Mouse (Mus musculus) brain, adult 2 months (tissue): ENCODE results near the gene Trim71.
A peak's percentile ranks its signal among the peaks of the same experiment; 100 is the strongest.

Experiments used
- DNase-seq: peaks from one replicate; pipeline ENCODE4 v3.0.0; 2011; ENCODE audit warnings: low read depth, low spot score

Gene Trim71

DNA sequence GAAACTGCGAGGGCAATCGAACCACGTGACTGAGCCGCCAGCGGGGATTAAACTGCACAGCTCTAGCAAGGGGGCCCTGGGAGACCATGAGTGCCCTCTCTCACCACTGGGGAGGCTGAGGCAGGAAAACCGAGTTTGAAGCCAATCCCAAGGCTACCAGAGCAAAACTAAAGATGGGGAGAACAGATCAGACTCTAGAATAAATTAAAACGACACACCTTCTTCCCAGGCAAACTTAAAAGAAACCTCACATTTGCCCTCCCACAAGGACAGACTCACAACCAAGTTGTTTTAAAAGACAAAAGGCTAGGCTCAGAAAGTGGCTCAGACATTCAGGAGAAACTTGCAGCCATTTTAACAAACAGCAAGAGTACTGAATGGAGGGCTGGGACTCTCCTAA is 7.1 kb downstream of the Trim71 start:
- no peak for DNase-seq

DNA sequence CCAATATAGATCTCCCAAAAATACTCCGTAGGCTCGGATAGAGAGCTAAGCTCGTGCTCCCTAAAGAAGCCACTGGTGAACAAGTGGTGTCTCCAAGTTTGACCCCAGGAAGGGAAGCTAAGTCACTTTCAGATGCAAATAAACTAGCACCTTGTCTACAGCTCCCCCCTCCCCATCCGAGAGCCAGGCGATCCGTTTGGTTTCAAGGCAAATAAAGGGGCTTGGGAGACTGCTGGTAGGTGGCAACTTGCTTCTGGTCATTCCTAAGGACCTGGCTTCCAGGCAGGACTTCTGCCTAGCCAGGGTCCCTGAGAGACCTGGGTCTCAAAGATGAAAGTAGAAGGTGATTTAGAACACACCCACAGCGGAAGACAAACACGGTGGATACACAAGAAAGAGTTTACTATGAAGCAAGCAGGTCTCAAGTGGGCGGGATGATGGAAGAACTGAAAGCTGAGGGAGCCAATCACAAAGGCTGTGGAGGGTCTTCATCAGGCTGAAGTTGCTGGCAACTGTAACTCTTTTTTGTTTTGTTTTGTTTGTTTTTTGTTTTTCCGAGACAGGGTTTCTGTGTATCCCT is 7.8 kb downstream of the Trim71 start:
- DNase-seq = no peak

DNA sequence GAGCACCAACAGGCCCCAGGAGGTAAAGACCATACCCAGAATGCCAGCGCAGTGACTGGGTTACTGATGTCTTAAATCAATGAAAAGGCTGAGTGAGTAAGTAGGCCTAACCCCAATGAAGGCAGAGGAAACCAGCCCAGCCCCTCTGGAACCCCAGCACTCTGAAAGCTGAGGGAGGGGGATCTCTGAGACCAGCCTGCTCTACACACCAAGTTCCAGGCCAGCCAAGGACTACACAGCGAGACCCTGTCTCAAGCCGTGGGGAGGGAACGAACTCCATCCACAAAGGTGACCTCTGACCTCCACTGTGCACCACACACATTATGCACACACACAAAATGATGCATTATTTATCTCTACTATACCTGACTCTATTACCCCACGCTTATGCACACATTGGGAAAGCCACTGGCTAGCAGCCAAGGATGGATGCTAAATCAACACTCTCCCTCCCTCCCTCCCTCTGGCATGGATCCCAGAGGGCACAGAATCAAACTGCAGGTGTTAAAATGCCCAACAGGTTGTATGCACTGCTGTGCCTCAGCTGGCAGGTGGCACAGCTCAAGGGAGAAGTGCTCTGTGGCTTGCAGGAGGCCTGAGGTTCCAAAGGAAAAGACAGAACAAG is 9.7 kb downstream of the Trim71 start:
- no peak for DNase-seq

DNA sequence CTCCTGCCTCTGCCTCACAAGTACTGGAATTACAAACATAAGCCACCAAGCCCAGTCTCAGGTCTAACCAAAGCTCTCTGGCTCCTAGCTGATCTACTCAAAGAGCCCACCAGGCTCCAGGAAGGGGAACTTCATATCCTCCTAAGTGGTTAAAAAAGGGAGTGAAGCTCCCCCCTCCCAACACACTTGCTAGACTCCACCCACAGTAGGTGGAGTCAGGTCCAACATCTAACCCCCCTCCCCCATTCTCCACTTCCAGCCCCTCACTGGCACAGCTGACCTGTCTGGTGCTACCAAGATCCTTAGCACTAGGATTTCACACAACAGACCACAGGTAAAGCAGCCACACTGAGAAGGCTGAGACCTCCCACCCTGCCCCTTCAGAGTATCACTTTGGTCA is 10.3 kb downstream of the Trim71 start:
- DNase-seq = no peak

DNA sequence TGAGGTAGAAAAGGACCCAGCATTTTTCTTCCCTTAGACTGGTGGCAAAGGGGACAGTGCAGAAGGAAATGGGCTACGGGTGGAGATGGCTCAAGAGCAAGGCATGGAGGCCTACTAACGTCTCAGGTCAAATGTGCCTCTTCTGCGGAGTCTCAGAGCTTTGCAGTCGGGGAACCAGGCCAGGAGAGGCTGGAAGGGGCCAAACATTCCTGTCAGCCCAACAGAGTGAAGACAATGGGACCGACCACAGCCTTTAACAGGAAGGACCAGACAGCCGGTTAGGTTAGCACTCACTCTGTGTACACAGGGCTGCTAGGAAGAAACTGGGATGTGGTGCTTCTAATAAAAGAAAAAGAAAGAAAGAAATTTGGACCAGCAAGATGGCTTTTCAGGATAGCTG is 14.1 kb downstream of the Trim71 start:
- no peak for DNase-seq

DNA sequence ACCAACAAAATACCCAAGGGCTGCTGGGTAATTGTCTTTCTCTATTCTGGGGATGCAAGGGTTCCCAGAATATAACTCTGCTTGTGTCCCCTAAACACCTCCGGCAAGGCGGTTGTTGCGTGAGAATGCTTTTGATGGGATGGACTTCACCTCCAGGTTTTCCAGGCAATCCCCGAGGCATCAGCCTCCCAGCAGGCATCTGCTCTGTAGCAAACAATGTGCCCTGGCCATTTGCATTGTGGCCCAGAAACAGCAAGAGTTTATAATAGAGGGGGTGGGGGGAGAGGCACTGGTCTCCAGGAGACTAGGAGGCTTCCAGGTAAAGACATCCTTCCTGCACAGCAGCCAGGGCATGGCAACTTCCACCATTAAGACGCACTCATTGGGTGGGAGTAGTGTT is 15.1 kb downstream of the Trim71 start:
- no peak for DNase-seq

DNA sequence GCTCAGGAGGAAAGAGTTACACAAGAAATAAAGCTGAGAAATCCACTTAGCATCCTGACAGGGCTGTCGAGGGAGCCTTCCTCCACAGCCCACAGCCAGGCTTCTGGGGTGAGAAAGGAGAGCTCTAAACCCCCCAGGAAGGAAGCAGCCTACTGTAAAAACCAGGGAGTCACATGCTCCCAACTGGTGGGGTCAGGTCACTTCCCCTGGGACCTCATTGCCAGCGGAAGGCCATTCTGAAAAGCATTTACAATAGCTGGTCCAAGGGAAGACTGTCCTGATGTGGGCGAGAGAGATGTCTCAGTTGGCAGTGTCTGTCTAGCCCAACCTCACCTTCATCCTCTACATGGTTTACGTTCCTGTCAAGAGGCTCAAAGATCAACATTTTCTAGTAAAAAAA is 15.7 kb downstream of the Trim71 start:
- DNase-seq = no peak

DNA sequence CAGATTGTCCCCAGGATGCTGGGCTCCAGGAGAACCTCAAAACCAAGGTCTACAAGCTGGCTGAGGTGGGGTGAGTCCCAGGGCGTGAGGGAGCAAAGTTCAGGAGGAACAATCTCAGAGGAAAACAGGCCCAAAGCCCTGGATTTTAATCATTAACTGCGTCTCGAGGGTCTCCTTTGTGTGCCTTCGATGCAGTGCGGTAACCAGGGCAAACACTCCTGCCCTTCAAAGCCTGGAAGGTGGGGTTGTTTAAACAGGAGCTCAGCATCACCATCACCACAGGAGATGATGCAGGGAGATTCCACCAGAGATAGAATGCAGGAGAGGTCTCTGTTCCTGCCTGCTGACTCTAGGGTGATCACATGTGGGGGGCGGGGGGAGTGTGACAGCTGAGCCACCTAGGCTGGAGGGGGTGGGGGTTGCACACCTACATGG is 16.5 kb downstream of the Trim71 start:
- no peak for DNase-seq

DNA sequence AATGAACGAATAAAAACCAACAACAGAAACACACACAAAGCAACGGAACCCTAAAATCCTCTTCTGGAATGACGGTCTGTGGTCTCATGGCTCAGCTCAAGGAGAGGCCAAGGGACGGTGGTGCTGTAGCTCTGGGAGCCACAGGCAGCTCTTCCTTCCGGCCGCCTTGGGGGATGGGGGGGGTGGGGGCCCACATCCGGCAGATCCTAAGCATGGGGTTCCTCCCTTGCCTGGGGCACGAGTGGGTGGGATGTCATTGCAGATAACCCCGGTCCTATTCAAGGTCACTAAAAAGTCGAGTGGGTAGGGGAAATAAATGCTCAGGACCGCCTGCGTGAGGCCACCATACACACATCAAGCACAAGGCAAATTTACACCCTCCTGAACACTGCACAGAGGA is 17.4 kb downstream of the Trim71 start:
- DNase-seq = no peak

DNA sequence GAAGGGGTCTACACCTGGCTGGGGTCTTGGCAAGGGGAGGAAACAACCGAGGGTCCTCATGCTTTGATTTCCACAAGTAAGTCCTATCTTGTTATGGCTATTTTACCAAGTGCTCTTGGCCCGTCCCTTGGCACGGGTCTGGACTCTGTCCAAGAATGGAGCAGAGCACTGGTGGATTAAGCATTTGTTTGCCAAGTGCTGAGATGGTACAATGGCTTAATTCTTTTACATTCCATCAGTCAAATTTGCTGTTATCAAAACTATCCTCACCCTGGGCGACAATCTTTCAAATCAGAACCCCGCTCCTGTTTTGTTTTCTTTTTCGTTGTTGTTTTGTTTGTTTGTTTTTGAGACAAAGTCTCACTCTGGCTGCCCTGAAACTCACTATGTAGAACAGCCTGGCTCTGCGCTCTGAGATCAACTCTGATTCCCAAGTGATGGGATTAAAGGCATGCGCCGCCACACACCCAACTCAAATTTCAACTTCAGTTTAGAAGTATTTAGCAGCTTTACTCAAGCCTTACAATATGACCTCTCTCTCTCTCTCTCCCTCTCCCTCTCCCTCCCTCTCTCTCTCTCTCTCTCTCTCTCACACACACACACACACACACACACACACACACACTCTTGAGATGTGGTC is 19.3 kb downstream of the Trim71 start:
- no peak for DNase-seq

DNA sequence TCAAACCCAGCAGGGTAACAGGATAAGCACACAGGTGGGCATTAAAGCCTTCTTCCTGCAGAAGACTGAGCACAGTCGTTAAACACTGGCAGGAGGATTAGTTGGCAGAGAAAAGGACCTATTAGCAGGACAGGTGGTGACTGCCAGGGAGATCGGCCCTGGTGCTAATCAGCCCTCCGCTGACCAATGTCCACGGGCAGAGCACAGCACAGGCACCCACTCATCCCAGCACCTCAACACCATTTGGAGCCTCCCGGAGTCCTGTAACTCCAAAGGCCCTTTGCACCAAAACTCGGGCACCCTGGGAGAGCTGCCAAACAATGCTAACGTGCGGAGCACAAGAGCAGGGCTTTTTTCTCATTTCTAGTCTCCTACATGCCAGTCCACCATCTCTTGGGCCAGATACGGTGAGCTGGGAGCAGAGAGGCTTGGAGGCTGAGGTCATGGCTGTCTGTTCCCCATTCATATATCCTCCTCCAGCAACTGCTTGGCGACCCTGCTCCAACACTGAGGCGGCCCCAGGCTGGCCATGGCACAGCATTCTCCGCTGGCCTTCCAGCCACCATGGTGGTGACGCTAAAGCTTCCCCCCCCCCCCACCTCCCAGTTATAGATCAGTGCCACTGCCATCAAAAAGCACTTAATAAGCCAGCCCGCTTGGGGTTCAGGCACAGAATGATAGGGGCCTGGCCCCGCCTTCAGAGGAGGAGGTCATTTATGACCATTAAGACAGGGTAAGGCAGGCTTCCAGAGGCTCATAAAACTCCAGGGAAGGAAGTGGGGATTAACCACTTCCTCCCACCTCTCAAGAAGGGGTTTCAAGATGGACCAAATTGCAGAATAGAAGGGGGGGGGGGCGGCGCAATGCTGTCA is 20.1 kb downstream of the Trim71 start:
- no peak for DNase-seq

DNA sequence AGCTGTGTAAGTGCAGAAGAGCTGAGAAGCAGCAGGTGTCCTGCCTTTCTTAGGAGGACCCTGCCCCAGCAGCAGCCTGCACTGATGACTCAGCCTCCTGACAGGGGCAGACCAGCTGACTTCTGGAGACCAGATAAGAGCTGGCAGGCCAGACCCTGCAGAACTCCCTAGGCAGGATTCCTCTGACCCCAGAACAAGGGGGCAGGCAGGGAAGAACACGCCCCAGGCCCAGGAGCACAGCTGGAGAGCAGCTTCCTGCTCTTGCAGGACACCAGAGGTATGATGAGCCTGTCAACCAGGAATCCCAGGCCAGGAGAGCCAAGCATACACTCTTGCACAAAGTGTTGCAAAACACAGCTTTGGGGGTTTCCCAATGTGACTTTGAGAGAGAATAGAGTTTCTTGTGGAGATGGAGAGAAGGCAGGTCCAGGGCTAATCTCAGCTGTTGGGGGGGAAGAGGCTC is 22.9 kb downstream of the Trim71 start:
- DNase-seq = no peak

DNA sequence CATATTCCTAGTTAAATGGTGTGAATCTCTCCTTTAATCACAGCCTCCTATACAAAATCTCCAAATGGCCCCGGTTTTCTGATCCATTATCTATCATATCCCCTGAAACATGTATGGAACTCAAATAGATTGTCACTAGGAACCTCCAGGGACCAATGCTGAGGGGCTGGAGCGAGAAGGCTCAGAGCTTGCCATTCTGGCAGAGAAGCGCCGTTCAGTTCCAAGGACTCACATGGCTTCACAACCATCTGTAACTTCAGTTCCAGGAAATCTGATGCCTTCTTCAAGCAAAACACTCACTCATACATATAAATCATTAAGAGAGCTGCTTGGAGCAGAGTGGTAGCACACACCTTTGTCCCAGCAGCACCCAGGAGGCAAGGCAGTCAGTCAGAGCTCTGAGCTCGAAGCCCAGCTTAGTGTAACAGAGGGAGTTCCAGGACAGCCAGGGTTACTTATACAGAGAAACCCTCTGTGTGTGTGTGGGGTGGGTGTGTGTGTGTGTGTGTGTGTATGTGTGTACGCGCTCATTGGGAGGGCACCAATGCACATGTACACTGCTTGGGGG is 25.1 kb downstream of the Trim71 start:
- DNase-seq = no peak

DNA sequence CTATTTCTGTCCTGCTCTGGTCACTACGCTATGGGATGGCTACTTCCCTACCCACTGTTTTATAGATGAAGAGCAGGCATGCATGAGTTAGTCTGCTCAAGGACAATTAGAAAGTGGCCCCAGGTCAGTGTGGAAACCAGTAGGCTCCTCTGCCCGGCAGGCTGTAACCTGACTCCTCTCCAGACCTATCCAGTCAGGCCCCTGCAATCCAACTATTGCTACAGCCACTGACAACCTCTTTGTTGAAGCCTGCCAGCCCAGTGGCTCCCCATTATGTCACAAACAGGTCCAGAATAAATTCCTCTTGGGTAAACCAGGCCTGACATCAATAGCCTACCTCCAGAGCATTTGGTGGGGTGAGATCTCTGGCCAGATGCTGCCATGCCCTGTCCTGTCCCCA is 27.5 kb downstream of the Trim71 start:
- no peak for DNase-seq

DNA sequence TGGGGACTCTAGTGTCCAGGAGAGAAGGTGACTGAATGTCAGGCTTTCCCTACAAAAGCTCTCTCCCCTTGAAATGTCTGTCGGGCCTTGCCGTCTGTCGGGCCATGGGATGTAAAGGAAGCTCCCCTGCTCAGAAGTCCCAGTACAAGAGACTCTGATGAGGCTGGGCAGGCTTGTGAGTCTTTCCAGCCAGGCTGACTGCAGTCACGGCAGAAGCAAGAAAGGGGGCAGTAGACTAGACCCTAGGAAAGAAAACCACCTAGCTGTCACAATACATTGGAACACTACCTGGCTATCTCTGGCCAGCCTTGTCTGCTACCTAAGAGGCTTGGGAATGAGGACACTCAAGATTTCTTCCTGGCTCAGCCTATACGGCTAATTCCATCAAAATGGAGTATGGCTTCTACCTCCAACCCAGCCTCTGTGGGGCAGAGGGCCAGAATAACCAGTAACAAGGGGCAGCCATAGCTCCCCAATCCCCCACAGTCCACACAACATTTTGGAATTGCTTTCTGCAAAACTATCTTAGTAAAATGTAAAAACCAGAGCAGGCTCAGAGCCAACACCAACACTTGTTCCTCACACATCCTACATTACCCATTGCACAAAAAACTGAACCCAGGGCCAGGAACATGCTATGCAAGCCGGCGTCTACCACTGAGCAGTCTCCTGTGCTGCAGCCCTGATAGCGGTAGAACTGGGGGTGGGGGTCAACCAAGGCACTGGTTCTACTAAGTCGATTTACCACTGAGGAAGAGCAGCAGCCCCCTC is 29.2 kb downstream of the Trim71 start:
- DNase-seq = peak; percentile 57

DNA sequence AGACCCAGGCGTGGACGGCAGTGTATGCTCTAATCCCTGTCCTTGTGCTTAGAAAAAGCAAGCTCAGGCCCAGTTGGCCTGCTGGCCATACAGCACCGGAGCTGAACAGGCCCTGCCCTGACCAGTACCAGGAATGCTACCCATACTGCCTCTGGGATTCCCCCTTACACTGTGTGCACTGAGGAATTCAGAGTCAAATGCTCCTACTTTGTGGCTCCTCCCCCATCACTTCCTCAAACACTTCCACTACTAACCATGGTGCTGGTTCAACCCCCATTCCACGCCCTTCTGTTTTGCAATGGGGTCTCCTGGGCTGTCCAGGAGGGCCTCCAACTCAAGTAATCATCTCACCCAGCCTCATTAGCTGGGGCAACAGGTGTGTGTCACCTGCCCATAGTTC is 30.3 kb downstream of the Trim71 start:
- no peak for DNase-seq

DNA sequence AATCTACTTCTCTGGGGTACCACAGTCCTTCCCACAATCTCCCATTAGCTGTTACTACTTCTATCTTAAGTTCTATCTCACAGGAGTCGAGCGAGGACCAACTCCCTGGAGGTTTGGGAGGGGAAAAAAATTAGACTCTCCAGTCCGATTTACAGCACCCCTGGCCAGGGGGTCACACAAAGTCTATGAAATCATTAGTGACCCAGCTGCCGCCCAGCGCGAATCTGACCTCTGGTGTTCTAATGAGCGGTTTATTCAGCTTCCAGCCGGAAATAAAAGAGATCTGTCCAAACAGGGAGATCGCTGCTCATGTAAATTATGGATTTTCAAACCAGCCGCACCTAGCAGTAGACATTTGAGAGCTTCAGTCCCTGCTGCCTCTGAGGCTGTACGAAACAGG is 32.9 kb downstream of the Trim71 start:
- DNase-seq = no peak

DNA sequence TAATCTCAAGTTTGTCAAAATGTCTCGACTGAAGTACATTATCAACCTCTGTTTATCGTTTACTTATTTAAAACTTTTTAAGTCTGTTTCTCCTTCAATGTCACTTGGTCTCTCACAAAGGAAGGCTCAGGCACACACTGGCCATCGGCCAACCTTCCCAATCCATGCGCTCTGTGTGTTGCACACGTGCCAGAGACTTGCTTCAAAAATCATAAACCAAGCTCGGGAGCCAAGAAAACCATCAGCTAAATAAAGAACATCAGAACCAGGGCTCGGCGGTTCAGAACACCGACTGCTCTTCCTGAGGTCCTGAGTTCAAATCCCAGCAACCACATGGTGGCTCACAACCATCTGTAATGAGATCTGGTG is 35.5 kb downstream of the Trim71 start:
- DNase-seq = peak; percentile 8

DNA sequence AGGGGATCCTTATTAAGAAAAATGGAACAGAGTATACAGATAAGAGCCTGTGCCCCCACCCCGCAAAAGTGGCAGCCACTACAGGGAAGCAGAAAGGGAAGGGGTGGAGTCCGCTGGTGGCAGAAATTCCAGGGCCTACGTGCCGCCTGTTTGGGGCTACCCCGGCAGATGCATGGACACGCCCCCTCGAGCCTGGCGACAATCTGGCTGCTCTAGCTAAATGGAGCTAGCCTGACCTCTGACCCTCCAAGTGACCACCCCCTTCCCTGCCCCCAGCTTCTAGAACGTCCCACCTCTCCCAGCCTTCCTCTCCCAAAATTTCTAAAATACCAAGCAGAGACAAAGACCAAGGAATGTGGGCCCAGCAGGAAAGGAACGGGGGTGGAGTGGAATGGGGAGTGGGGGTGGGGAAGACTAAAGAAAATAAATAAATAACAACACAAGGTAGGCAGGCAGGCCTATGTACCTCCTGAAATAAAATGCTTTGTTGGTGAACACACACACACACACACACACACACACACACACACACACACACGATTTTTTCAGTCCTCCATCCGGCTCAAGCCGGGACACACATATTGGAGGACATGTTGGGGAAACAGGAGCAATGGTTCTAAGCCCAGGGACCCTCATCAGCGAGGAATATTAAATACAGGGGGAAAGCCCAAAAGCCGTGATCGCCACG is 36.0 kb downstream of the Trim71 start:
- no peak for DNase-seq

DNA sequence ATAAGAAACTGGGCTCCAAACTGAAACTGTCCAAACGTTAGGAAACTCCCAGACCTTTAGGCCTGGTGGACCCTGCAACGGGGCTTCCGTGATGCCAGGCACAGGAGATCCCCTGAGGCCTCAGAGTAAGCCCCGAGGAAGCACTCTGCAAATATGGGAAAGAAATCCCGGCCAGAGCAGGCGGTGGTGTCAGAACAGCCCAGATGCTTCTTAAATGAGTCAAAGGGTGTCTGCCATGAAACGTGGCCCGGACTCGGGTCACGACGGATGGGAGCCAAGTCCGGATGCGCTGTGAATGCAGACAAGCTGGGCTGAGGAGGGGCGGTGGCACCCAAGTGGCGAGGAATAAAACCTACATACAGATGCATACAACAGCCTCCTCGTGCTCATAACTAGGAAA is 37.1 kb downstream of the Trim71 start:
- no peak for DNase-seq

DNA sequence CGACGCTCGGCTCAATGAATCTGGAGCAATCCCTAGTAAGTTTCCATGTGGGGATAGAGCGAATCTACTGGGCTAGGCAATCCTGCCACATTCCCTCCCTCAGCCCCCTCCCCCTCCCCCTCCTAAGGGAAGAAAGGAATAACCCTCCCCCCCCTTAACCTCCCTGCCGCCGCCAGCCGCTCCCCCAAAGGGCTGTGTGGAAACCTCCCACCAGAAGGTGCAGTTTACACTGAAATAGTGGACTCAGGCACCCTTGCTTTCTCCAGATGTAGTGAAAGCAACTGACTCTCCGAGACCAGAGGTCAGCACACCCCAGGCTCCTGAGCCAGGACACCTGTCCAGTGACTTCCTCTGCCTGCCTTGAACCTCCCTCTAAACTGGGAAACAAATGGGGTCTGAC is 37.6 kb downstream of the Trim71 start:
- no peak for DNase-seq
